Mouse (Mus musculus) neutrophil, adult 59 days (primary cell): Measurements from ENCODE around the gene Ica1. TPM values are rescaled to one million over a fixed set of nuclear protein-coding genes. Genes with fewer than 3 reads are reported as not detected.

Experiments
- total RNA-seq, 2 experiments: library from RNA; stranded (reverse); gene quantifications; 1 replicate in 1 of 2; 2 replicates in 1 of 2; pipeline ENCODE4 v1.2.4; 2023

Ica1 gene
- total RNA-seq = 10 to 100 TPM; 22.7 to 43.2 TPM

DNA sequence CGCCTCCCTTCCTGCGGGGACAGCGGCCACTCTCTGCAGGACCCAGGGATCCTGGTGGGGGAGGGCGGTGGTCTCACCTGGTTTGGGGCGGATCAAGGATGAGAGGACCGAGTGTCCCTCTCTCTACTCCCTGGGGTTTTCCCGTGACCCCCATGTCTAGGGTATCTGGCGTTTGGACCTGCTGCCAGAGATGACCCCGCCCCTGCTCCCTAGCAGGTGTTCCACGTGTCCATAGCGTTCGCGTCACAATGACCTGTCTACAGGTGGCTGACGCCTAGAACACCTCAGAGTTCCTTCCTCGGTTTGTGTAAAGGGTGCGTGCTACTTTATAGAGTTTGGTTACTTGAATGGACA is at the start of gene Ica1:
Gene Ica1 (minus strand): TSS at position 193 of the 354 bp plus-strand sequence.

Other genes starting within 250 kb of the Ica1 start
- gene Nxph1, start 169.9 kb upstream of the Ica1 start, total RNA-seq = under 1 TPM in 1 of 2 experiments, not detected in 1; 0.37 TPM